Mouse (Mus musculus) v-Abl transformed pro-B cells (cell line): ENCODE measurements around the gene Dnlz.

Experiments
- in situ Hi-C, 2 experiments: fragments of 400-800 bp; cut with MboI; formaldehyde crosslinking; loops; one replicate each; pipeline ENCODE4 v1.15.1; 2025; ENCODE audit not compliant: unreplicated experiment in 2 of 2

The Dnlz gene

DNA sequence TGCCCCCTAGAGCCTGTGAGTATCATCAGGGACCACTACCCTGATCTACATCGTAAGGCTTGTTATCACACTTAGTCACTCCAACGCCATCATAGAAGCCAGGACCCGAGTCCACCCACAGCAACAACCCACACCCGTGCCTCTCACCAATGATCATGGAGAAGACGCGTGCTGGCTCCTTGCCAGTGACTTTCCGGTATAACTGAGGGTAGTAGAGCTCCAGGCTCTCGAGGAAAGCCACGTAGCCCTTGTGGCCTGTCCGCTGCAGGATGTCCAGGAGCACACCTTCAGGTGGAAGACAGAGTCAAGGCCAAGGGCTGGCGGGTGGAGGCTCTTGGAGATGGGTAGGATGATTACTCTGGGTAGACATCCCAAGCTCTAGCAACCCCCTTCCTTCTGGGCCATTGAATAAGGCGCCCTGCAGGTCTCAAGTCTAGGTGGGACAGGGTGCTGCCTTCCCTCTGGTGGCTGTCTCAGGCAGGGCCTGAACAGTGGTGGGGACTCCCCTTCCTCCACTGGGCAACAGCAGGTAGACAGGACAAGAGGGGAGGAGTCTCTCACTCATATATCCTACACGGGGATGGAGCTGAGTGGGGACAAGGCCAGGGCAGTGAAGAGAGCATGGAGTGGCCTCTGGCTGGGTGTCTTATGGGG lies 6.9 kb upstream of the Dnlz start:
- in situ Hi-C loops: no loop called here

- in situ Hi-C loops: no loop called here
Observed at GRCm38 (mm10) chr2:26357484-26357883, 5.6 kb upstream of the Dnlz start.

GRCm38 (mm10) chr2:26356678-26357077 lies 4.8 kb upstream of the Dnlz start:
- in situ Hi-C loops: no loop called here

DNA sequence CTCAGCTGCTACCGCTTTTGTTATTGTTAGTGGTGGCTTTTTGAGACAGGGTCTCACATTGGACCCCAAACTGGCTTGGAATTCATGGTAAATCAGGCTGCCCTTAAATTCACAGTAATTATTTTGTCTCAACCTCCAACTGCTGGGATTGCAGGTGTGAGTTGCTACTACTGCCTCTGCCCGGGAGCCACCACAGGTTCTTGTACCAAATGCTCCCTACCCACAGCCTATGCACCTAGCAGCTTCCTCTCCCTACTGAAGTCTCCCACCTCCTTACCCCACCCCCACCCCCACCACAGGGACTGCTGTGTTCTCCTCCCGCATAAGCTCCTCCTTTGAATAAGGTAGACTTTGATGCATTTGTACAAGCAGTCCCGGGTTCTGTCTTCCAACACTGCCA lies 4.3 kb upstream of the Dnlz start:
- in situ Hi-C loops: no loop called here

DNA sequence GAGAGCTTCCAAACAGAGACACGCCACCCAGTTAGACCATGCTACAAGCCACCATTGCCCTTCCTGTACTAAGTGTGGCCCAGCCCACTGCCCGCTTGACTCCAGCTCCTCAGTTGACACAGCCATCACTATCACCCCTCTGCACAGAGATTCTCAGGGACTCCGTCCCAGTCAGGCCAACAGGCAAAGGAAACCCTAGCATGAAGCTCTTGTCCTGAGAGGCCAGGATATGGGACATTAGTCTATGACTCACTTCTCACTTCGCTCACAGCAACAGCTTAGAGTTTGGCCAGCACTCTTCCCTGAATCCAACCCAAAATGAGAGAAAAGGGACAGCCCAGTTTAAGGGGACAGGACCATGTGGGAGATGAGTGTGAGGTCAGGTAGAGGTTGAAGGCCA lies 2.5 kb upstream of the Dnlz start:
- in situ Hi-C loops: loop anchor here in 1 of 2 experiments (5.0 kb wide), 1 partner anchor 52 kb away; no protein-coding TSS in a partner anchor

DNA sequence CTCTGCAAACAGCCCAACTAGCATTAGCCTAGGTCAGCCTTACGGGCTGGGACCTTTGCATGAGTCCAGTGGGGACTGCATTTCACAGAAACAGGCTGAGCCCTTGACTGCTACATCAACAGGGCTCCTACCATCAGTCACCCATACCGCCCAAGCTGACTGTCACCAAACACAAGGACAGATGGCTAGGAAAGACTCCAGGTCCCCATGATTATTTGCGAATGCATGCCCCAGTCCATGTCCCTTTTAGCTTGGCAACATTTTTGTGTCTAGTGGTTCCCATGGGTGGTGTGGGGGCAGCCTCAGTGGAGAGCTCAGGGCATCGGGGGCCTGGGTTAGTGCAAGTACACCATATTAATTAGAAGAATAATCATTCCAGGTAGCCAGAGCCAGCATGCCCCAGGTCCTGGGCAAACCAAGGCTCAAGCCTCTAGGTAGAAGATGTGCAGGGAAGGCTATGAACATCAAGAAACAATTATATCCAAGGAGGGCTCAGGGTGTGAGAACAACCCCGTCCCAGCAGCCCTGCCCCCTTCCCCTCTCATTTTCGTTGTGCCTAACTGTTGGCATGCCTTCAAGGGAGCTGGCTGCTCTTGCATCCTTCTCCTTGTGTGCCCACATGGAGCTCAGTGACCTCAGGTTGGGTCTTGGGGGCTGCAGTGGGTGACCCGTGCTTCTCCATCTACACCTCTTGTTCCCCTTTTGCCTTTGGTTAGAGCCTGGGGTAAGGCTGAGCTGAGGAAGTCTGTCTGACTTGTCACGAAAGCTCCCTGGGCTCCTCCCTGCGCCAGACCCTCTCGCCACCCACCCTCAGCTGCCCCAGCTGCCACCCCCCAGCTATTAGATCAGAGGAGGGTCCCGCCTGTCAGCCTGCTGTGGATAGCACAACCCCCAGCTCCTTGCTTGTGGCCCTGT lies 1.4 kb upstream of the Dnlz start:
- in situ Hi-C loops: loop anchor here in 1 of 2 experiments (5.0 kb wide), 1 partner anchor 51 kb away; no protein-coding TSS in a partner anchor

DNA sequence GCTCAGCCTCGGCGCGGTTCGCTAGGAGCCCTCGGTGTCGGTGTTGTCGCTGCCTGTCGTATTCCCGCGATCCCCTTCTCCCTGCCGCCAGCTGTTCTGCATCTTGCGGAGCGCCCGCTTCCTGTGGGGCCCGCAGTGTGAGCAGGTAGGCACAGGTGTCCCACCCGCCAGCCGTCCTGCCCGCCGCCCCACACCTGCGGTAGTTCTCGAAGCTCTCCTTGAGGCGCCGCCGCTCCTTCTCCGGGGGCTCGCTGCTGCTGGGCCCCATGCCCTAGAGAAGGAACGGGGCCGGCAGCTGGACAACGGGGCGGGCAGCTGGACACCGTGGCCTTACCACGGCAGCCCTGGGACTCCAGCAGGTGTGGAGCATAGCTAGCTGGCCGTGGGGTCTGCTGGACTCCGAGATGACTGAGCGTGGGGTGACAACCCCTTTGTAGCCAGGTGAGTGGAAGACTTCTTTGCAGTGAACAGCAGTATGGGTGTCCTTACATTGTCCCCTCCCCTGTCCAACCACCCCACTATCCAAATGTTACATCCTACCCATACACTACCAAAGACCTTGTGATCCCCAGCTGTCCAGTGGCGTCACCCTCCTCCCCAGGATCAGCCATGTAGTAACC lies 491 bp upstream of the Dnlz start:
- in situ Hi-C loops: loop anchor here in 1 of 2 experiments (5.0 kb wide), 1 partner anchor 50 kb away; no protein-coding TSS in a partner anchor

- in situ Hi-C loops: no loop called here
Observed at GRCm38 (mm10) chr2:26348241-26348640, 3.7 kb downstream of the Dnlz start.

GRCm38 (mm10) chr2:26342609-26343490 lies 9.1 kb downstream of the Dnlz start:
- in situ Hi-C loops: no loop called here

GRCm38 (mm10) chr2:26342044-26342443 lies 9.9 kb downstream of the Dnlz start:
- in situ Hi-C loops: no loop called here

DNA sequence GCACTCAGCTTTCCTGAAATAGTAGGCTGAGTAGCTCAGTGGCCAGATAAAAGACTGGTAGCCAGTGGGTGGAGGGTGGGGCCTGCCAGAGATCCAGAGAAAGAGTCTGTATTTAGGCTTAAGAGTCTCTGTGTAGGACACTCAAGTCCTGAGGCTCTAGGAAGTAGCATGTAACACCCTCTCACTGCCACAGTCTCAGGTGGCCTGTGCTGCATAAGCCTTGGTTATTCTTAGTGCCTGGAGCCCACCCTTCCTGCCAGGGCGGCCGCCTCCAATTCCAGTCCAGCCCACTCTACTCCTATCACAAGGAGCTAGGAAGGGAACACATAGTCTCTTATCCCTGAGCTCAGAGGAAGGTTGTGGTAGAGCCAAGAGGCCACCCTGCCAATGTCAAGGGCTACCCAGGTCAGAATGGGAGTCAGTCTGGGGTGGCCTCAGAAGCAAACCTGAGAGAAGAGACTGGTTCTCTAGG lies 10.4 kb downstream of the Dnlz start:
- in situ Hi-C loops: no loop called here

DNA sequence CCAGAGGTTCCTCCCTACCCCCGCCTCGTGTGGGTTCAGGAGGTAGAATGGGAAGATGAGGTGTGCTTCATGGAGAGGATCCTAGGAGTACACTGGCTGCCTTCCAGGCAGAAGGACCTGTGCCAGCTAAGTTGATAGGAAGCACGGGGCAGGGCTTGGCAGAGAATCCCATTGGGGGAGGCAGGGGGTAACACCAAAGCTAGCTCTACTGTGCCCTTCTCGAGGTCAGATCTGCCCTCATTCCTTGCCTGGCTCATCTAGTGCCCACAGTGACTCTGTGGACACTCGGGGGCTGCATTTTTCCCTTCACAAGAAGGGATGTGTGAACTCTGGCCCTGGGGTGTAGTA lies 12.7 kb downstream of the Dnlz start:
- in situ Hi-C loops: no loop called here

GRCm38 (mm10) chr2:26338302-26339203 lies 13.4 kb downstream of the Dnlz start:
- in situ Hi-C loops: no loop called here

GRCm38 (mm10) chr2:26330702-26331101 lies 21.2 kb downstream of the Dnlz start:
- in situ Hi-C loops: no loop called here

- in situ Hi-C loops: no loop called here
Observed at GRCm38 (mm10) chr2:26330056-26330468, 21.8 kb downstream of the Dnlz start.

DNA sequence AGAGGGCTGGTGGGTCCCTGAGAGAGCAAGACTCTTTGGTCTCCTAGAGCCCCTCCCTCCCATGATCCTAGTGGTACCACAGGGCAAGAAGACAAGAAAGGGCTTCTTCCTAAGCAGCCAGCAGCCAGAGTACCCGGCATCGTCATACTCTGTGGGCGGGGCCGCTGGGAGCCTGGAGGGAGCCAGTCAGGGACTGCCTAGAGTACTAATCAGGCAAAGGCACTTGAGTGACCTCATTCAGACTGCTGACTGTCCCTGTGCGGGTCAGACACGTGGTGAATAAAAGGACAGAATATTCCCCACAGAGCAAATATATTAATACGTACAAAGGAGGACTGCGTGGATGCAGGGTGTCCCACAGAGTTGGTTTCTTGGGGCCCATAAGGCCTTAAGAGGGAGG lies 22.5 kb downstream of the Dnlz start:
- in situ Hi-C loops: no loop called here

GRCm38 (mm10) chr2:26327852-26328251 lies 24.1 kb downstream of the Dnlz start:
- in situ Hi-C loops: no loop called here

- in situ Hi-C loops: no loop called here
Observed at GRCm38 (mm10) chr2:26325386-26326181, 26.3 kb downstream of the Dnlz start.
